Mouse (Mus musculus) stomach, embryonic 15.5 days (tissue): ENCODE measurements around the gene Neu4. TPM values are rescaled to one million over a fixed set of nuclear protein-coding genes. Genes with fewer than 3 reads are reported as not detected.
"Not testable (repeated sequence)": the region's sequence is repeated elsewhere in the genome, so short reads cannot be mapped to it uniquely, and the experiment has no call there.

Experiments used
- ATAC-seq: fragments of 200-750 bp; cut with Nextera tagmentation; 2 replicates; pipeline ENCODE4 v1.8.0; 2017; ENCODE audit warnings: low read depth, moderate number of reproducible peaks, moderate TSS enrichment; ENCODE audit not compliant: insufficient read depth, low FRiP score
- H3K27ac ChIP-seq: fragments of 300-500 bp; sonication (generic); 2 replicates; pipeline ENCODE4 v1.5.1; 2015; ENCODE audit warnings: mild to moderate bottlenecking, inconsistent platforms
- H3K27me3 ChIP-seq: fragments of 300-500 bp; sonication (generic); replicated peaks from 2 replicates; pipeline ENCODE4 v1.6.1; 2015; ENCODE audit warnings: inconsistent platforms
- H3K36me3 ChIP-seq: fragments of 300-500 bp; sonication (generic); 2 replicates; pipeline ENCODE4 v1.6.1; 2015; ENCODE audit warnings: inconsistent platforms
- H3K4me1 ChIP-seq: fragments of 300-500 bp; sonication (generic); 2 replicates; pipeline ENCODE4 v1.6.1; 2015; ENCODE audit warnings: inconsistent platforms
- H3K4me2 ChIP-seq: fragments of 300-500 bp; sonication (generic); 2 replicates; pipeline ENCODE4 v1.6.1; 2015; ENCODE audit warnings: mild to moderate bottlenecking, inconsistent platforms
- H3K4me3 ChIP-seq: fragments of 300-500 bp; sonication (generic); replicated peaks from 2 replicates; pipeline ENCODE4 v1.5.1; 2015; ENCODE audit warnings: inconsistent platforms
- H3K9ac ChIP-seq: fragments of 300-500 bp; sonication (generic); 2 replicates; pipeline ENCODE4 v1.6.1; 2015; ENCODE audit warnings: inconsistent platforms
- H3K9me3 ChIP-seq: fragments of 300-500 bp; sonication (generic); 2 replicates; pipeline ENCODE4 v1.6.1; 2016; ENCODE audit warnings: inconsistent platforms
- WGBS: fragments of 180-500 bp; shearing (Covaris S2); methylation state at CpG from one replicate; pipeline ENCODE4 v1.1.7; 2015; 5-methylcytosine and 5-hydroxymethylcytosine counted together
- polyA plus RNA-seq: library from polyadenylated mRNA; unstranded; fragments of >200 nt; fragmentation: Nextera tagmentation; extraction: Ambion mirVana; gene quantifications from 2 replicates; pipeline ENCODE4 v1.2.1, GENCODE M21; 2015

Gene Neu4
- polyA plus RNA-seq, 1 experiment from 2014 or later = not detected

GRCm38 (mm10) chr1:94055966-94056365 is 35.7 kb downstream of the Neu4 start:
- whole genome bisulfite sequencing = 25% methylated on average over 3 of the region's 3 CpGs
- no peak for ATAC-seq

GRCm38 (mm10) chr1:94057401-94057800 is 37.1 kb downstream of the Neu4 start:
- ATAC-seq = no peak

More at GRCm38 (mm10) chr1:94055966-94056365, 35.7 kb downstream of the Neu4 start:
- Histone ChIP-seq H3K4me1 (no peaks in the 10 kb centered on the region), H3K9me3 (no peaks in the 10 kb centered on the region), H3K27me3 (no peaks in the 10 kb centered on the region), H3K9ac (no peak overlapping the region), H3K4me3 (no peak overlapping the region), H3K36me3 (no peaks in the 10 kb centered on the region), H3K27ac (no peak overlapping the region), H3K4me2 (no peak overlapping the region)

GRCm38 (mm10) chr1:94058281-94058680 is 38.0 kb downstream of the Neu4 start:
- H3K27ac ChIP-seq, H3K9me3 ChIP-seq, H3K36me3 ChIP-seq, H3K4me1 ChIP-seq, H3K4me2 ChIP-seq, H3K27me3 ChIP-seq, ATAC-seq, H3K4me3 ChIP-seq, H3K9ac ChIP-seq: not testable (repeated sequence)
- 69% methylated on average over 1 of the region's 1 CpGs for WGBS

More at GRCm38 (mm10) chr1:94057401-94057800, 37.1 kb downstream of the Neu4 start:
- Histone ChIP-seq H3K4me2 (no peak overlapping the region), H3K9me3 (no peaks in the 10 kb centered on the region), H3K9ac (no peak overlapping the region), H3K36me3 (no peaks in the 10 kb centered on the region), H3K4me3 (no peak overlapping the region), H3K4me1 (no peaks in the 10 kb centered on the region), H3K27ac (no peak overlapping the region), H3K27me3 (no peaks in the 10 kb centered on the region)
- 93% methylated on average over 2 of the region's 2 CpGs for WGBS

GRCm38 (mm10) chr1:94074756-94075155 is 54.5 kb downstream of the Neu4 start:
- Histone ChIP-seq H3K4me2 (no peak overlapping the region), H3K9ac (no peak overlapping the region), H3K4me1 (no peaks in the 10 kb centered on the region), H3K36me3 (no peaks in the 10 kb centered on the region), H3K9me3 (no peaks in the 10 kb centered on the region), H3K27ac (no peak overlapping the region), H3K27me3 (no peaks in the 10 kb centered on the region), H3K4me3 (no peak overlapping the region)
- no peak for ATAC-seq
- 79% methylated on average over 6 of the region's 6 CpGs for WGBS

- no peaks in the 10 kb centered on the region for H3K36me3 ChIP-seq
- no peak overlapping the region for H3K4me3 ChIP-seq
- H3K9me3 ChIP-seq = no peaks in the 10 kb centered on the region
- no peaks in the 10 kb centered on the region for H3K4me1 ChIP-seq
- H3K27ac ChIP-seq = no peak overlapping the region
- no peaks in the 10 kb centered on the region for H3K27me3 ChIP-seq
- no peak overlapping the region for H3K9ac ChIP-seq
- ATAC-seq = no peak
- 23% methylated on average over 1 of the region's 1 CpGs for WGBS
- H3K4me2 ChIP-seq = no peak overlapping the region
Observed at GRCm38 (mm10) chr1:94076702-94077101, 56.5 kb downstream of the Neu4 start.

Other genes starting within 250 kb of the Neu4 start
- gene Dtymk, start 218.5 kb upstream of the Neu4 start, polyA plus RNA-seq = 228 and 237 TPM in 2 replicates
- 18.3 and 20.2 TPM in 2 replicates for gene Ing5, start 216.5 kb upstream of the Neu4 start, polyA plus RNA-seq
- gene D2hgdh, start 195.5 kb upstream of the Neu4 start, polyA plus RNA-seq = 13.0 and 15.7 TPM in 2 replicates
- gene Gal3st2, start 159.1 kb upstream of the Neu4 start, polyA plus RNA-seq = 0.06 TPM in 1 of 2 replicates, not detected in the other
- gene Gal3st2b, start 102.1 kb upstream of the Neu4 start, polyA plus RNA-seq = 0.08 TPM in 1 of 2 replicates, not detected in the other
- not detected in 2 replicates for gene Gal3st2c, start 29.9 kb upstream of the Neu4 start, polyA plus RNA-seq
- 0.30 and 0.44 TPM in 2 replicates for gene Pdcd1, start 32.1 kb downstream of the Neu4 start, polyA plus RNA-seq